Mouse (Mus musculus): ENCODE results near the gene Hist1h3d. TPM values are rescaled to one million over a fixed set of nuclear protein-coding genes. Genes with fewer than 3 reads are reported as not detected.
"Not testable (repeated sequence)": the region's sequence is repeated elsewhere in the genome, so short reads cannot be mapped to it uniquely, and the experiment has no call there.

The Hist1h3d gene
- total and polyA plus RNA-seq, 3 experiments = 0.94 to 182 (median 13.5) TPM

- TF ChIP-seq UBTF (IDR thresholded peaks at IDR 0.05; ENCODE audit: low read depth, low read length) (peak; percentile 91), ZMIZ1 (IDR thresholded peaks at IDR 0.05; ENCODE audit: low read depth, low read length) (peak; percentile 98), SIN3A (IDR thresholded peaks at IDR 0.05; ENCODE audit: low read length) (peak; percentile 8; the same call in 1 of the 2 replicates), HCFC1 (IDR thresholded peaks at IDR 0.05; ENCODE audit: low read depth, low read length) (0 out of 2 replicates have a peak, but pooled peaks have one; percentile 6), NELFE (IDR thresholded peaks at IDR 0.05; ENCODE audit: low read depth, low read length) (peak; percentile 83), POLR2A (IDR thresholded peaks at IDR 0.05; ENCODE audit: low read depth, low read length) (peak; percentile 92), MXI1 (IDR thresholded peaks at IDR 0.05; ENCODE audit: low read depth, low read length) (peak; percentile 6; the same call in 1 of the 2 replicates)
- H3K4me3 ChIP-seq (replicated peaks in 1 of 3; ENCODE audit: low read depth in 2 of 3, low read length in 2 of 3, poor library complexity in 1 of 3) = peak overlapping the region; percentile 19 to 69 (median 46)
- in situ Hi-C loops (cut with MboI; ENCODE audit: low pct_ligation_motif_present, low pct_unique_long_range_greater_than_20kb, low sequenced_read_pairs); H3K9me3 ChIP-seq (replicated peaks; ENCODE audit: low read length); DNase-seq (ENCODE audit: extremely low read depth); H3K79me2 ChIP-seq (replicated peaks; ENCODE audit: control insufficient read depth, extremely low read depth, insufficient read depth, poor library complexity, severe bottlenecking); H3K36me3 ChIP-seq (replicated peaks in 1 of 2; ENCODE audit: control insufficient read depth in 1 of 2, insufficient read depth in 1 of 2, low read length in 1 of 2); H3K27me3 ChIP-seq (replicated peaks); dilution Hi-C loops (cut with MboI; ENCODE audit: extremely low pct_ligation_motif_present, extremely low pct_unique_long_range_greater_than_20kb, low sequenced_read_pairs): not testable (repeated sequence)
- peak overlapping the region; percentile 58; the same call in 1 of the 2 replicates for H3K4me2 ChIP-seq (ENCODE audit: insufficient read depth, low read depth, poor library complexity, severe bottlenecking)
- H3K27ac ChIP-seq (ENCODE audit: insufficient read depth, low read depth) = peak overlapping the region; percentile 87
- H3K9ac ChIP-seq (ENCODE audit: insufficient read depth, low read depth) = peak overlapping the region; percentile 88
- H3K4me1 ChIP-seq (ENCODE audit: control insufficient read depth in 1 of 2, insufficient read depth in 2 of 2) = peaks cover 0 to 20% of the 10 kb centered on the region in 2 experiments; a peak in 2 of 4 replicates
Observed at GRCm38 (mm10) chr13:23575864-23576313, 326 bp downstream of the Hist1h3d start.

GRCm38 (mm10) chr13:23576351-23576881, 853 bp downstream of the Hist1h3d start:
- in situ Hi-C loops (cut with MboI; ENCODE audit: low pct_ligation_motif_present, low pct_unique_long_range_greater_than_20kb, low sequenced_read_pairs) (no loop called here), dilution Hi-C loops (cut with MboI; ENCODE audit: extremely low pct_ligation_motif_present, extremely low pct_unique_long_range_greater_than_20kb, low sequenced_read_pairs) (no loop called here)
- Histone ChIP-seq H3K4me2 (ENCODE audit: insufficient read depth, low read depth, poor library complexity, severe bottlenecking) (peak overlapping the region; percentile 58), H3K27ac (ENCODE audit: insufficient read depth, low read depth) (peak overlapping the region; percentile 77), H3K36me3 (replicated peaks in 1 of 2; ENCODE audit: control insufficient read depth in 1 of 2, insufficient read depth in 1 of 2, low read length in 1 of 2) (no peaks in the 10 kb centered on the region), H3K4me3 (replicated peaks in 1 of 3; ENCODE audit: low read depth in 2 of 3, low read length in 2 of 3, poor library complexity in 1 of 3) (peak overlapping the region; percentile 19 to 69 (median 46)), H3K9ac (ENCODE audit: insufficient read depth, low read depth) (peak overlapping the region; percentile 88), H3K9me3 (replicated peaks; ENCODE audit: low read length) (no peaks in the 10 kb centered on the region), H3K4me1 (ENCODE audit: control insufficient read depth in 1 of 2, insufficient read depth in 2 of 2) (peaks cover 0 to 23% of the 10 kb centered on the region in 2 experiments; a peak in 2 of 4 replicates), H3K79me2 (replicated peaks; ENCODE audit: control insufficient read depth, extremely low read depth, insufficient read depth, poor library complexity, severe bottlenecking) (no peaks in the 10 kb centered on the region), H3K27me3 (replicated peaks) (no peaks in the 10 kb centered on the region)
- TF ChIP-seq CHD1 (IDR thresholded peaks at IDR 0.05; ENCODE audit: low read depth, low read length) (peak; percentile 96), SIN3A (IDR thresholded peaks at IDR 0.05; ENCODE audit: low read length) (peak; percentile 50; the same call in 1 of the 2 replicates), NELFE (IDR thresholded peaks at IDR 0.05; ENCODE audit: low read depth, low read length) (peak; percentile 63), POLR2A (IDR thresholded peaks at IDR 0.05; ENCODE audit: low read depth, low read length) (peak; percentile 75), BHLHE40 (IDR thresholded peaks at IDR 0.05; ENCODE audit: low read depth, low read length) (no peak), CHD2 (IDR thresholded peaks at IDR 0.05; ENCODE audit: low read length) (0 out of 2 replicates have a peak, but pooled peaks have one; percentile 55), POLR2AphosphoS2 (IDR thresholded peaks at IDR 0.05; ENCODE audit: low read depth, low read length) (peak; percentile 99), MXI1 (IDR thresholded peaks at IDR 0.05; ENCODE audit: low read depth, low read length) (peak; percentile 3; the same call in 1 of the 2 replicates), TBP (conservative IDR thresholded peaks at IDR 0.05; ENCODE audit: low read depth, low read length) (no peak), MYC (IDR thresholded peaks at IDR 0.05; ENCODE audit: low read depth, low read length) (peak; percentile 27; the same call in 1 of the 2 replicates), RCOR1 (conservative IDR thresholded peaks at IDR 0.05; ENCODE audit: low read depth, low read length) (peak; percentile 69; the same call in 1 of the 2 replicates), HCFC1 (IDR thresholded peaks at IDR 0.05; ENCODE audit: low read depth, low read length) (no peak; the same call in 1 of the 2 replicates), ZMIZ1 (IDR thresholded peaks at IDR 0.05; ENCODE audit: low read depth, low read length) (peak; percentile 73; the same call in 1 of the 2 replicates), TCF12 (IDR thresholded peaks at IDR 0.05; ENCODE audit: low read depth, low read length) (no peak)
- DNase-seq (ENCODE audit: extremely low read depth) = no peak

All from CH12.LX (cell line).